Mouse (Mus musculus): ENCODE measurements around the gene Anp32a.

- TF ChIP-seq EP300 (IDR thresholded peaks at IDR 0.05), result no peak
- TF ChIP-seq CTCF (IDR thresholded peaks at IDR 0.05), result no peak
Observed at GRCm38 (mm10) chr9:62370186-62370585, 29.1 kb downstream of the Anp32a start.

Measured in lung, postnatal 0 days (tissue).